Mouse (Mus musculus) olfactory bulb, adult 2 months (tissue): ENCODE data around the gene Cnot6.

ENCODE experiments used
- CTCF ChIP-seq: fragments of 200-500 bp; IDR thresholded peaks from 2 replicates; pipeline ENCODE4 v1.5.1; 2012; ENCODE audit warnings: low read depth, mild to moderate bottlenecking, low read length, moderate library complexity; ENCODE audit not compliant: insufficient read depth
- POLR2A ChIP-seq: fragments of 200-500 bp; IDR thresholded peaks from 2 replicates; pipeline ENCODE4 v1.6.1; 2012; ENCODE audit warnings: mild to moderate bottlenecking, low read depth, low read length, moderate library complexity; ENCODE audit not compliant: insufficient read depth

GRCm38 (mm10) chr11:49653079-49653408 is 59.5 kb downstream of the Cnot6 start:
- TF ChIP-seq CTCF (no peak), POLR2A (no peak)
